Mouse (Mus musculus): ENCODE results near the gene Traf3ip1. TPM values are rescaled to one million over a fixed set of nuclear protein-coding genes. Genes with fewer than 3 reads are reported as not detected.

Gene Traf3ip1
- polyA plus RNA-seq, 1 experiment from 2014 or later = 6.5 TPM

DNA sequence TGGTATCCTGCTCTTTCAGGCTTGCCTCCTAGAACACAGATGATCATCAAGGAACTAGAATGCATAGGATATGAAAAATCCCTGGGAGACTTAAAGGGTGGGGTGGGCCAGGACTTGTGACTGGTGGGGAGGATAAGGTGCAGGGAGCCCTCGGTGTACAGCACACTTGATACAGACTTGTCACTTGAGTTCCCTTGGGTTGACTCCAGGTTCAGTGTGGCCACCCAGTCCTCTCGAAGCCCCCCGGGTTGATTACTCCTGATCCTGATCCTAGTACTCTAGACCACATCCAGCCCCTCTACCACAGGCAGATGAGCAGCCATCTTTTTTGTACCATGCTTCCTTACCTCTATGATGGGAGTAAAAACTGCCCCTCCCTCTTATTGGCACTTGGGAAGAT lies 39.5 kb upstream of the Traf3ip1 start:
- no peak overlapping the region for H3K4me2 ChIP-seq (replicated peaks)

DNA sequence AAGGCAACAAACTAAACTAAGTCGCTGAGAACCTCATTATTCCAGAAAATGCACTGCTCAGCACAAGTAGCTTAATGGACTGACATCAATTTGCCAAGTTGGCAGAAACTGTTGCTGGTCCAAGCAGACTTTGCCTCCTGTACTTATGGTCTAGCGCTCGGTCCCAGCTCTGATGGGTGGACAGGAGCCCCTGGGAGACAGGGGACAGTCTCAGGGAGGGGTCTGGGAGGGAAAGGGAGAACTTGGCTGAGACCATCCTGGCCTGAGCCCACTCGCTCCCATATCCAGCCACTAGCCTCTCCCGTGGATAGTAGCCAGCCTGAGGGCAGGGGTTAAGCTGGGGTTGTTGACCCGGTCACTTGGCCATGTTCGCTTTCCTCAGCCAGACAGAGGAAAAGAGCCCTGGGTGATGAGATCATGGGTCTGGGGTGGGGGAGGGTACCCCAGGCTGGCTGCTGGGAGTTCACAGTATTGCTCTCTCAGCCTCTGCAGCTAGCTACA lies 38.7 kb upstream of the Traf3ip1 start:
- H3K4me3 ChIP-seq (replicated peaks; ENCODE audit: low read length) = no peak overlapping the region
- no peaks in the 10 kb centered on the region for H3K27me3 ChIP-seq (ENCODE audit: control insufficient read depth, insufficient read depth, low read length)
- no peak overlapping the region for H3K9ac ChIP-seq
- WGBS = 42% methylated on average over 7 of the region's 7 CpGs
- H3K9me3 ChIP-seq (ENCODE audit: control insufficient read depth, low read length) = no peaks in the 10 kb centered on the region
- ATAC-seq (ENCODE audit: low FRiP score) (no peak), DNase-seq (ENCODE audit: low spot score) (peak; percentile 26)
- peak overlapping the region; percentile 63; the same call in 1 of the 2 replicates for H3K27ac ChIP-seq
- peak overlapping the region; percentile 76; the same call in 1 of the 2 replicates for H3K4me2 ChIP-seq (replicated peaks)
- H3K4me1 ChIP-seq (replicated peaks; ENCODE audit: control insufficient read depth, insufficient read depth, low read length) = peaks cover 34% of the 10 kb centered on the region
- no peaks in the 10 kb centered on the region for H3K36me3 ChIP-seq (replicated peaks; ENCODE audit: control insufficient read depth, insufficient read depth)

More for the DNA sequence above, 39.5 kb upstream of the Traf3ip1 start:
- Histone ChIP-seq H3K4me1 (replicated peaks; ENCODE audit: control insufficient read depth, insufficient read depth, low read length) (peaks cover 29% of the 10 kb centered on the region), H3K36me3 (replicated peaks; ENCODE audit: control insufficient read depth, insufficient read depth) (peaks cover 6% of the 10 kb centered on the region; the same call in 1 of the 2 replicates), H3K9ac (no peak overlapping the region), H3K4me3 (replicated peaks; ENCODE audit: low read length) (no peak overlapping the region), H3K27me3 (ENCODE audit: control insufficient read depth, insufficient read depth, low read length) (no peaks in the 10 kb centered on the region), H3K27ac (no peak overlapping the region), H3K9me3 (ENCODE audit: control insufficient read depth, low read length) (no peaks in the 10 kb centered on the region)
- no peak for ATAC-seq (ENCODE audit: low FRiP score)
- 95% methylated on average over 3 of the region's 3 CpGs for WGBS
- no peak for DNase-seq (ENCODE audit: low spot score)

- Histone ChIP-seq H3K9ac (no peak overlapping the region; the same call in 1 of the 2 replicates), H3K36me3 (replicated peaks; ENCODE audit: control insufficient read depth, insufficient read depth) (no peaks in the 10 kb centered on the region), H3K4me2 (replicated peaks) (peak overlapping the region; percentile 76), H3K27ac (peak overlapping the region; percentile 63), H3K27me3 (ENCODE audit: control insufficient read depth, insufficient read depth, low read length) (no peaks in the 10 kb centered on the region), H3K9me3 (ENCODE audit: control insufficient read depth, low read length) (no peaks in the 10 kb centered on the region), H3K4me3 (replicated peaks; ENCODE audit: low read length) (no peak overlapping the region), H3K4me1 (replicated peaks; ENCODE audit: control insufficient read depth, insufficient read depth, low read length) (peaks cover 34% of the 10 kb centered on the region)
- DNase-seq (ENCODE audit: low spot score) (peak; percentile 46), ATAC-seq (ENCODE audit: low FRiP score) (no peak)
- WGBS = 23% methylated on average over 11 of the region's 11 CpGs
These were observed 38.1 kb upstream of the Traf3ip1 start for GRCm38 (mm10) chr1:91456301-91456801.

DNA sequence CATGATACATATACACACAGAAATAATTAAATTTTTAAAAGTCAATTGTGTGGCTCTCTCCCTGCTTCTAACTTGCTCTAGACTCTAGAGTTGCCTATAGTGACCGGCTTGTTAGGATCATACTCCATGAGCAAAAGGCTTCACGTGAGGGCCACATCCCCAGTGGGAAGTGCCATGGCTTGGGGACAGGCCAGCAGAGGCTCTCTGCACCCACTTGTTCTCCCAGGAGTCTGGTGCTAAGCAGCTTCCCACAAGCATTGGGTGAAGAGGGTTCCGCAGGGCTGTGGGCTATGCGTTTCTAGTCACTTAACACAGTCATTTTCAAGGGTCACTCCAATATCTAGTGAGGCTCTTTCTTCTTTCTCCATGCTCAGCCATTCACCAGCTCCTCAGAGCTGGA lies 37.3 kb upstream of the Traf3ip1 start:
- peak overlapping the region; percentile 76 for H3K4me2 ChIP-seq (replicated peaks)
- no peak overlapping the region for H3K27ac ChIP-seq
- no peak overlapping the region for H3K9ac ChIP-seq
- ATAC-seq (ENCODE audit: low FRiP score) (no peak), DNase-seq (ENCODE audit: low spot score) (no peak)
- H3K36me3 ChIP-seq (replicated peaks; ENCODE audit: control insufficient read depth, insufficient read depth) = no peaks in the 10 kb centered on the region
- H3K9me3 ChIP-seq (ENCODE audit: control insufficient read depth, low read length) = no peaks in the 10 kb centered on the region
- peaks cover 34% of the 10 kb centered on the region for H3K4me1 ChIP-seq (replicated peaks; ENCODE audit: control insufficient read depth, insufficient read depth, low read length)
- no peaks in the 10 kb centered on the region for H3K27me3 ChIP-seq (ENCODE audit: control insufficient read depth, insufficient read depth, low read length)
- no peak overlapping the region for H3K4me3 ChIP-seq (replicated peaks; ENCODE audit: low read length)
- WGBS = 91% methylated on average over 4 of the region's 4 CpGs

GRCm38 (mm10) chr1:91457698-91458097 lies 36.7 kb upstream of the Traf3ip1 start:
- Histone ChIP-seq H3K27ac (no peak overlapping the region), H3K27me3 (ENCODE audit: control insufficient read depth, insufficient read depth, low read length) (no peaks in the 10 kb centered on the region), H3K4me1 (replicated peaks; ENCODE audit: control insufficient read depth, insufficient read depth, low read length) (peaks cover 34% of the 10 kb centered on the region), H3K36me3 (replicated peaks; ENCODE audit: control insufficient read depth, insufficient read depth) (no peaks in the 10 kb centered on the region), H3K4me2 (replicated peaks) (peak overlapping the region; percentile 76), H3K9ac (no peak overlapping the region), H3K4me3 (replicated peaks; ENCODE audit: low read length) (no peak overlapping the region), H3K9me3 (ENCODE audit: control insufficient read depth, low read length) (no peaks in the 10 kb centered on the region)
- ATAC-seq (ENCODE audit: low FRiP score) (no peak), DNase-seq (ENCODE audit: low spot score) (no peak)
- WGBS = 50% methylated on average over 5 of the region's 5 CpGs

DNA sequence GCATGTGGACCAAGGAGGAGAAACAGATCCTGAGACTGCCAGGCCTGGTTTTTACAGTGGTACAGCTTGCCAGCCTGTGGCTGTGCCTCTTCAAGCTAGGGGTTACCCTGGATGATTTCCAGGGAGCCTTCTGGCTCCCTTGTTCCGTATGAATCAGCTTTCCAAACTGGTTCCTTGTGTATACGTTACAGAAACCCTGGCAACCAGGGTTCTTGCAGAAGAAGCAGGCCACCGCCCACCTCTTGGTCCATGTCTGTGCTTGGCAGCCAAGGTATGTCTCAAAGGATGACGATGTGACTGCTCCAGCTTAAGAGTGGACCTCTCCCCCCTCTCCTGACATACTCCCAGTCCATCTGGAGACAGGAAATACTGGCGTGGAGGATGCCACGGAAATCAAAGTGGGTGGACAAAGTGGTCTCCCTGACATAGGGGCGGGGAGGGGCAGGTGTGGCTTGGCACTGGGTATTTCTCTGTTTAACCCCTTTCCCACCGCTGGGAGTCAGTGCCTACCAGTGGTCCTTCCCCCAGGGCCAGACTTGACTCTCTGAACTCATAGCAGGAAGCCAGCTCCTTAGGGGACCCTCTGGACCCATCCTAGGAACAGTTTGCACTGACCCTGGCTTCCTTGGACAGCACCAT lies 36.1 kb upstream of the Traf3ip1 start:
- DNase-seq (ENCODE audit: low spot score) = peak; percentile 73
- peak overlapping the region; percentile 76 for H3K4me2 ChIP-seq (replicated peaks)
- H3K9me3 ChIP-seq (ENCODE audit: control insufficient read depth, low read length) = no peaks in the 10 kb centered on the region
- H3K9ac ChIP-seq = peak overlapping the region; percentile 65
- H3K27me3 ChIP-seq (ENCODE audit: control insufficient read depth, insufficient read depth, low read length) = no peaks in the 10 kb centered on the region
- peak; percentile 1; the same call in 1 of the 2 replicates for ATAC-seq (ENCODE audit: low FRiP score)
- H3K4me1 ChIP-seq (replicated peaks; ENCODE audit: control insufficient read depth, insufficient read depth, low read length) = peaks cover 34% of the 10 kb centered on the region
- H3K4me3 ChIP-seq (replicated peaks; ENCODE audit: low read length) = peak overlapping the region; percentile 77
- H3K27ac ChIP-seq = peak overlapping the region; percentile 75; the same call in 1 of the 2 replicates
- WGBS = 21% methylated on average over 8 of the region's 8 CpGs
- no peaks in the 10 kb centered on the region for H3K36me3 ChIP-seq (replicated peaks; ENCODE audit: control insufficient read depth, insufficient read depth)

DNA sequence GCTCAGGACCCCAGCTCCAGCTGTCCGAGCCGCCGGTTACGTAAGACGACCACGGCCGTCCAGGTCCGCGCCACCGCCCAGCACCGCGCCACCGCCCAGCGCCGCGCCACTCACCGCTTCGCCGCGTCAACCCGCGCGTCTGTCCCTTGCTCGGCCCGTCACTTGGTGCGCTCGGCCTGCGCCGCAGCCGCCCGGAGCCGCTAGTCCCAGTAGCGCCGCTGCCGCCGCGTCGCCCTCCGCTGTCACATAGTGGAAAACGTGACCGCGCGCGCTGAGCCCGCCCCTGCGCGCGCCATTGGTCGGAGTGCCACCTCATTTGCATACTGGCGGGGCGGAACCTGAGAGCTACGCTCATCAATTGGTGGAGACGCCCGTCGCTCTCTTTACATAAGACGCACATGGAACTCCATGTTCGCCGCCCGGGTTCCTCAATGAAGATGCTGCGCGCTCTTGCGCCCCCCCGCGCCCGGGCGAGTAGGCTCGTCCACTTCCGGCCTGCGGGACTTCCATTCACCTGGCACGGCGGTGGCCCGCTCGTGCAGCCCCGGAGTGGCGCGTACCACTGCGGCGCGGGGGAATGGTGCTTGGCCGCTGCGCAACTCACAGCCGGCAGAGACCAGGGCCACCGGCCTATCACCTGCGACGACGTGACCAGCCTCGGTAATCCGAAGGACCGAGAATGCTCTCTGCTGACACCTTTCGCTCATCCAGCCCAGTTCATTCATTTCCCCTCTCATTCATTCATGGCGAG lies 35.2 kb upstream of the Traf3ip1 start, which contains the start of gene Per2:
TSS of gene Per2 (minus strand) at position 266 of the 751 bp plus-strand sequence.
- DNase-seq (ENCODE audit: low spot score) = peak; percentile 100
- peak within 1 kb of the TSS; percentile 77 for H3K4me3 ChIP-seq (replicated peaks; ENCODE audit: low read length)
- peak within 1 kb of the TSS; percentile 65 for H3K9ac ChIP-seq
- H3K4me2 ChIP-seq (replicated peaks) = peak within 1 kb of the TSS; percentile 76
- no peaks in the 10 kb centered on the region for H3K36me3 ChIP-seq (replicated peaks; ENCODE audit: control insufficient read depth, insufficient read depth)
- peak; percentile 97 for ATAC-seq (ENCODE audit: low FRiP score)
- under 1% methylated on average over 91 of the region's 91 CpGs for WGBS
- no peaks in the 10 kb centered on the region for H3K27me3 ChIP-seq (ENCODE audit: control insufficient read depth, insufficient read depth, low read length)
- H3K27ac ChIP-seq = peak within 1 kb of the TSS; percentile 75
- H3K4me1 ChIP-seq (replicated peaks; ENCODE audit: control insufficient read depth, insufficient read depth, low read length) = peaks cover 34% of the 10 kb centered on the region
- H3K9me3 ChIP-seq (ENCODE audit: control insufficient read depth, low read length) = no peaks in the 10 kb centered on the region

DNA sequence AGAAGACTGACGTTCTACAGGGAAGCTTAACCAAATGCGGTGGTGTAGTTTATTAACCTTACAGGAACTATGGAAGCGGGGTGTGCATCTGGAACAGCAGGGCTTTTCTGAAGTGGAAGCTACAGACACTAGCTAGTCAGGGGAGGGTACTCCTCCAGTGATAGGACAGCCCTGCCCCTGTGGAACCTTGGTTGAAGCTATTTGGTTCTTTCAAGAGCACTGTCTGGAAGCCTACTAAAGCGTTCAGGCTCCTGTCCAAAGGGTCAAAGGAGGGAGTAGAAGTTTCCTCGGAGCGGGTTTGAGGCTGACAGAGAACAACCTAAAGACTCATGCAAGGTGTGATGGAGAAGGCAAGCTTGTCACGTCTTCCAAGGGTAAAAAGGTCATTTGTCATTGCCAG lies 34.4 kb upstream of the Traf3ip1 start:
- Histone ChIP-seq H3K9me3 (ENCODE audit: control insufficient read depth, low read length) (no peaks in the 10 kb centered on the region), H3K27ac (peak overlapping the region; percentile 66), H3K4me2 (replicated peaks) (peak overlapping the region; percentile 58), H3K36me3 (replicated peaks; ENCODE audit: control insufficient read depth, insufficient read depth) (no peaks in the 10 kb centered on the region), H3K9ac (peak overlapping the region; percentile 42), H3K4me1 (replicated peaks; ENCODE audit: control insufficient read depth, insufficient read depth, low read length) (peaks cover 34% of the 10 kb centered on the region), H3K27me3 (ENCODE audit: control insufficient read depth, insufficient read depth, low read length) (no peaks in the 10 kb centered on the region), H3K4me3 (replicated peaks; ENCODE audit: low read length) (peak overlapping the region; percentile 77)
- 42% methylated on average over 7 of the region's 7 CpGs for WGBS
- ATAC-seq (ENCODE audit: low FRiP score) = no peak
- no peak for DNase-seq (ENCODE audit: low spot score)

GRCm38 (mm10) chr1:91460564-91460963 lies 33.9 kb upstream of the Traf3ip1 start:
- ATAC-seq (ENCODE audit: low FRiP score) = no peak
- no peak overlapping the region for H3K4me2 ChIP-seq (replicated peaks)

More at GRCm38 (mm10) chr1:91460564-91460963, 33.9 kb upstream of the Traf3ip1 start:
- Histone ChIP-seq H3K27me3 (ENCODE audit: control insufficient read depth, insufficient read depth, low read length) (no peaks in the 10 kb centered on the region), H3K4me3 (replicated peaks; ENCODE audit: low read length) (no peak overlapping the region), H3K27ac (no peak overlapping the region), H3K4me1 (replicated peaks; ENCODE audit: control insufficient read depth, insufficient read depth, low read length) (peaks cover 34% of the 10 kb centered on the region), H3K9ac (no peak overlapping the region), H3K9me3 (ENCODE audit: control insufficient read depth, low read length) (no peaks in the 10 kb centered on the region), H3K36me3 (replicated peaks; ENCODE audit: control insufficient read depth, insufficient read depth) (no peaks in the 10 kb centered on the region)
- DNase-seq (ENCODE audit: low spot score) = no peak
- WGBS = 33% methylated on average over 4 of the region's 4 CpGs
